Mouse (Mus musculus) liver, adult 2 months (tissue): ENCODE data around the gene Rad9b. TPM values are rescaled to one million over a fixed set of nuclear protein-coding genes. Genes with fewer than 3 reads are reported as not detected.

ENCODE experiments used
- DNase-seq: peaks from one replicate; pipeline ENCODE4 v3.0.0-alpha.2; 2011; ENCODE audit warnings: low read depth, low spot score; ENCODE audit errors: extremely low read depth
- H3K27ac ChIP-seq: fragments of 200-500 bp; replicated peaks from 2 replicates; pipeline ENCODE4 v1.5.1; 2012; ENCODE audit warnings: low read depth, mild to moderate bottlenecking, control low read depth, inconsistent platforms, low read length; ENCODE audit not compliant: insufficient read depth
- H3K27me3 ChIP-seq: fragments of 200-500 bp; 2 replicates; pipeline ENCODE4 v1.6.1; 2012; ENCODE audit warnings: mild to moderate bottlenecking, moderate library complexity, low read length, inconsistent platforms; ENCODE audit not compliant: control insufficient read depth, insufficient read depth
- H3K36me3 ChIP-seq: fragments of 200-500 bp; 2 replicates; pipeline ENCODE4 v1.6.1; 2012; ENCODE audit warnings: low read length, inconsistent platforms; ENCODE audit not compliant: control insufficient read depth, insufficient read depth
- H3K4me1 ChIP-seq: fragments of 200-500 bp; 2 replicates; pipeline ENCODE4 v1.6.1; 2011; ENCODE audit warnings: low read length; ENCODE audit not compliant: control insufficient read depth, insufficient read depth
- H3K4me3 ChIP-seq: fragments of 200-500 bp; 2 replicates; pipeline ENCODE4 v1.5.1; 2011; ENCODE audit warnings: low read depth, mild to moderate bottlenecking, control low read depth, low read length, moderate library complexity; ENCODE audit not compliant: insufficient read depth
- H3K79me2 ChIP-seq: fragments of 200-500 bp; 2 replicates; pipeline ENCODE4 v1.6.1; 2012; ENCODE audit warnings: inconsistent platforms, mild to moderate bottlenecking, low read length, moderate library complexity; ENCODE audit not compliant: control insufficient read depth, insufficient read depth
- H3K9ac ChIP-seq: fragments of 200-500 bp; 2 replicates; pipeline ENCODE4 v1.6.1; 2012; ENCODE audit warnings: low read depth, mild to moderate bottlenecking, control low read depth, inconsistent platforms, low read length
- CTCF ChIP-seq: fragments of 200-500 bp; IDR thresholded peaks from 2 replicates; pipeline ENCODE4 v1.5.1; 2011; ENCODE audit warnings: low read depth, low read length, control low read depth
- POLR2A ChIP-seq: fragments of 200-500 bp; IDR thresholded peaks from 2 replicates; pipeline ENCODE4 v1.6.1; 2011; ENCODE audit warnings: low read length, control low read depth; ENCODE audit not compliant: insufficient read depth; ENCODE audit errors: extremely low read depth
- WGBS: fragments of 180-500 bp; shearing (Covaris S2); methylation state at CpG from one replicate; pipeline ENCODE4 v1.1.7; 2018; 5-methylcytosine and 5-hydroxymethylcytosine counted together
- polyA plus RNA-seq: library from polyadenylated mRNA; depleted of rRNA; stranded (reverse); fragments of >200 nt; gene quantifications from 2 replicates; pipeline ENCODE4 v1.2.3, GENCODE M21; 2012
- total RNA-seq: library from RNA; depleted of rRNA; stranded (reverse); fragments of >200 nt; gene quantifications from 2 replicates; pipeline ENCODE4 v1.2.3, GENCODE M21; 2014

Gene Rad9b
- total and polyA plus RNA-seq, 2 experiments: 1.5 to 4.5 TPM

GRCm38 (mm10) chr5:122392227-122393004 is 38.4 kb upstream of the Rad9b start:
- H3K27ac ChIP-seq: peak overlapping the region; percentile 66
- peaks cover 5% of the 10 kb centered on the region; the same call in 1 of the 2 replicates for H3K4me1 ChIP-seq
- H3K36me3 ChIP-seq: no peaks in the 10 kb centered on the region; the same call in 1 of the 2 replicates
- H3K9ac ChIP-seq: peak overlapping the region; percentile 87
- DNase-seq: peak; percentile 37
- peaks cover 11% of the 10 kb centered on the region; the same call in 1 of the 2 replicates for H3K79me2 ChIP-seq
- TF ChIP-seq CTCF (no peak), POLR2A (no peak)
- 7% methylated on average over 19 of the region's 19 CpGs for WGBS
- peak overlapping the region; percentile 89 for H3K4me3 ChIP-seq
- H3K27me3 ChIP-seq: no peaks in the 10 kb centered on the region

DNA sequence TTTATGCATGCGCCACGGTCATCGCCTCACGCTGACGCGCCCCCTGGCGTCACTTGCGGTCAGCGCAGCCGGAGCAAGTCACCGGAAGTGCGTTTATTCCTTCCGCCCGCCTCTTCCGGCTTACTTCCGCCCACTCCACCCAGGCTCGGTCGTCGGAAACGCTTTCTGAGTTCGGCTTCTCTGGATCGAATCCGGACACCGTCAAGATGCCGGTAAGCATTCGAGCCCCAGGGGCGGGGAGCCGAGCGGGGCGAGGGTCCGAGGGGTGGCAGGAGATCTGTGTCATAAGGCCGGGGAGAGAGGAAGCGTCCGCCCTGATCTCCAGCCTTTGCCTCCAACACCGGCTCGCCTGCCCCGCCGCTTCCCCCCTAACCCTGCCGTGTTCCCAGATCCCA is 37.8 kb upstream of the Rad9b start, which contains the start of gene Arpc3:
Gene Arpc3, plus strand, starts transcription at position 93 of the 395 bp plus-strand sequence.
- H3K79me2 ChIP-seq: peaks cover 11% of the 10 kb centered on the region; the same call in 1 of the 2 replicates
- H3K27me3 ChIP-seq: no peaks in the 10 kb centered on the region
- H3K27ac ChIP-seq: peak within 1 kb of the TSS; percentile 66
- peak; percentile 75 for DNase-seq
- no peaks in the 10 kb centered on the region for H3K36me3 ChIP-seq
- under 1% methylated on average over 39 of the region's 39 CpGs for WGBS
- peak within 1 kb of the TSS; percentile 89 for H3K4me3 ChIP-seq
- peaks cover 5% of the 10 kb centered on the region; the same call in 1 of the 2 replicates for H3K4me1 ChIP-seq
- H3K9ac ChIP-seq: peak within 1 kb of the TSS; percentile 87
- TF ChIP-seq CTCF (peak; percentile 95), POLR2A (peak; percentile 63)

- H3K27me3 ChIP-seq: no peaks in the 10 kb centered on the region
- TF ChIP-seq CTCF: no peak
- peaks cover 5% of the 10 kb centered on the region; the same call in 1 of the 2 replicates for H3K4me1 ChIP-seq
- WGBS: 49% methylated on average over 16 of the region's 16 CpGs
- H3K79me2 ChIP-seq: peaks cover 11% of the 10 kb centered on the region; the same call in 1 of the 2 replicates
- H3K4me3 ChIP-seq: peak overlapping the region; percentile 89
- no peak overlapping the region for H3K9ac ChIP-seq
- DNase-seq: no peak
- H3K27ac ChIP-seq: no peak overlapping the region
- no peaks in the 10 kb centered on the region for H3K36me3 ChIP-seq
Measured at GRCm38 (mm10) chr5:122391178-122391785, 37.2 kb upstream of the Rad9b start.

DNA sequence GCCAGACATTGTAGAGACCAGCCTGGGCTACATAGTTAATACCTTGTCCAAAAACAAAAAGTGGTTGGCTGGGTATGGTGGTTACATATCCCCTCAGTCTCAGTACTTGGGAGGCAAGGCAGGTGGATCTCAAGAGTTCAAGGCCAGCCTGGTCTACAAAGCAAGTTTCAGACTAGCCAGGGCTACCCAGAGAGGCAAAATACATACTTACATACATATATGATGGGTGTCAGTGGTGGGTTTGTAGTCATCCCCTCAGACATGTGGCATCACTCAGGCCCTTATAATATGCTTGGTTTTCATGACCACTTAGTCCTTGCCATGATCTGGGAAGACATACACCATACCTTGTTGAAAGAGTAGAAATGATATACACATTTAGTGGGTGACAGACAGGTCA is 36.6 kb upstream of the Rad9b start:
- H3K27me3 ChIP-seq: no peaks in the 10 kb centered on the region
- no peak for DNase-seq
- H3K79me2 ChIP-seq: peaks cover 11% of the 10 kb centered on the region; the same call in 1 of the 2 replicates
- H3K36me3 ChIP-seq: no peaks in the 10 kb centered on the region
- H3K4me1 ChIP-seq: peaks cover 5% of the 10 kb centered on the region; the same call in 1 of the 2 replicates
- no peak overlapping the region for H3K27ac ChIP-seq
- H3K9ac ChIP-seq: no peak overlapping the region
- TF ChIP-seq CTCF (no peak), POLR2A (no peak)
- H3K4me3 ChIP-seq: no peak overlapping the region

DNA sequence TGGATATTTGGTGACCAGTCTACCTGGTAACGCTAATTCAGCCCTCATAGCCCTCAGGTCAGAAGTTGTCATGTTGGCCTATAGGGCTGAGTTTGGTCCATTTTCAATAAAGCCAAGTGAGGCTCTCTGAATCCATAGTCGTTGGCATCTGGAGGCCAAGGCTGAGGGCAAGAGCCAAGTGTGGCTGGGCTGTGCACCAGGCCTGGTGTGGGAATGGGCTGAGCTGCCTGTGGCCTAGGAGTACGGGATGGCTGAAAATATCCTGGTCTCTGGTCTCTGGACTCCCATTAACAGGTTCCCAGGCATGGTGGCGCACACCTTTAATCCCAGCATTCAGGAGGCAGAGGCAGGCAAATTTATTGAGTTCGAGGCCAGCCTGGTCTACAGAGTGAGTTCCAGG is 36.0 kb upstream of the Rad9b start:
- Histone ChIP-seq H3K79me2 (peaks cover 11% of the 10 kb centered on the region; the same call in 1 of the 2 replicates), H3K27ac (no peak overlapping the region), H3K9ac (no peak overlapping the region), H3K27me3 (no peaks in the 10 kb centered on the region), H3K36me3 (no peaks in the 10 kb centered on the region), H3K4me3 (no peak overlapping the region), H3K4me1 (peaks cover 5% of the 10 kb centered on the region; the same call in 1 of the 2 replicates)
- no peak for DNase-seq
- 91% methylated on average over 5 of the region's 5 CpGs for WGBS
- no peak for TF ChIP-seq CTCF
- no peak for TF ChIP-seq POLR2A
